Mouse (Mus musculus): Measurements from ENCODE around the gene Nup205.

DNA sequence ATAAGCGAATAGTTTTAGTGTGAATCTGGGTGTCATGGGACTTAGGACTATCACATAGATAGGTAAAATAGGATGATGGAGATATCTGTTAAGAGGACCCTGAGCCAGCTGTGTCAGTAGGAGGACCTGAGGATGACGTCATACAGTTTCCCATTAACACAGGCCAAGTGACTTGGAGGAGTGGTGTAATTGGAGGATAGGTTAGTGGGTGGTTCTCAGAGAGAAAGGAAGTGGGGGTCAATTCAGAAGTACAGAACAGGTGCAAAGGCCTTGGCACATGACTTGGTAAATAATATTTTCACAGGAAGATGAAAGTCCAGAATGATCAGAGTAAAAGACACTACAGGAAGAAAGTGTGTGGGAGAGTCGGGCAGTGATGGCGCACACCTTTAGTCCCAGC, 4.0 kb upstream of the Nup205 start:
- TF ChIP-seq CTCF (IDR thresholded peaks at IDR 0.05; ENCODE audit: extremely low read depth, insufficient read depth, low read length): no peak
- TF ChIP-seq POLR2A (IDR thresholded peaks at IDR 0.05; ENCODE audit: extremely low read depth, insufficient read depth, low read length): no peak
